Mouse (Mus musculus) embryonic facial prominence, embryonic 14.5 days (tissue): ENCODE results near the gene Ddx17. TPM values are rescaled to one million over a fixed set of nuclear protein-coding genes. Genes with fewer than 3 reads are reported as not detected.
A peak's percentile ranks its signal among the peaks of the same experiment; 100 is the strongest.

ENCODE experiments used
- ATAC-seq: fragments of 200-750 bp; cut with Nextera tagmentation; 2 replicates; pipeline ENCODE4 v1.8.0; 2017; ENCODE audit warnings: low read depth, moderate number of reproducible peaks, moderate TSS enrichment
- DNase-seq: peaks from one replicate; pipeline ENCODE4 v3.0.0-alpha.2; 2015; ENCODE audit warnings: low spot score
- H3K27ac ChIP-seq: fragments of 300-500 bp; sonication (generic); replicated peaks from 2 replicates; pipeline ENCODE4 v1.5.1; 2014; ENCODE audit warnings: low read depth, mild to moderate bottlenecking, low read length, moderate library complexity
- H3K27me3 ChIP-seq: fragments of 300-500 bp; sonication (generic); replicated peaks from 2 replicates; pipeline ENCODE4 v1.6.1; 2014; ENCODE audit warnings: low read length; ENCODE audit not compliant: control insufficient read depth, insufficient read depth
- H3K36me3 ChIP-seq: fragments of 300-500 bp; sonication (generic); 2 replicates; pipeline ENCODE4 v1.6.1; 2014; ENCODE audit warnings: low read length, mixed read lengths; ENCODE audit not compliant: control insufficient read depth, insufficient read depth
- H3K4me1 ChIP-seq: fragments of 300-500 bp; sonication (generic); 2 replicates; pipeline ENCODE4 v1.6.1; 2014; ENCODE audit warnings: antibody characterized with exemption, low read length; ENCODE audit not compliant: control insufficient read depth, insufficient read depth
- H3K4me2 ChIP-seq: fragments of 300-500 bp; sonication (generic); 2 replicates; pipeline ENCODE4 v1.6.1; 2014; ENCODE audit warnings: low read depth, mild to moderate bottlenecking, low read length, moderate library complexity, mixed read lengths
- H3K4me3 ChIP-seq: fragments of 300-500 bp; sonication (generic); 2 replicates; pipeline ENCODE4 v1.5.1; 2014; ENCODE audit warnings: low read depth, mild to moderate bottlenecking, low read length
- H3K9ac ChIP-seq: fragments of 300-500 bp; sonication (generic); 2 replicates; pipeline ENCODE4 v1.6.1; 2014; ENCODE audit warnings: low read depth, mild to moderate bottlenecking, low read length, moderate library complexity, mixed read lengths
- H3K9me3 ChIP-seq: fragments of 300-500 bp; sonication (generic); 2 replicates; pipeline ENCODE4 v1.6.1; 2016; ENCODE audit warnings: low read length; ENCODE audit not compliant: control insufficient read depth
- WGBS: fragments of 180-500 bp; shearing (Covaris S2); extraction: QIAGEN DNeasy Blood & Tissue Kit; methylation state at CpG from one replicate; pipeline ENCODE4 v1.1.7; 2014; 5-methylcytosine and 5-hydroxymethylcytosine counted together
- microRNA-seq: library from miRNA; unstranded; fragments of <30 nt; microRNA quantifications from one replicate; pipeline ENCODE4, GENCODE M21; 2016; ENCODE audit warnings: borderline number of aligned reads
- polyA plus RNA-seq: library from polyadenylated mRNA; unstranded; fragments of >200 nt; fragmentation: Nextera tagmentation; extraction: Ambion mirVana; gene quantifications from 2 replicates; pipeline ENCODE4 v1.2.1, GENCODE M21; 2014

Gene Ddx17
- polyA plus RNA-seq, 1 experiment from 2014 or later: 80.0 TPM

GRCm38 (mm10) chr15:79502891-79503341 lies 43.6 kb downstream of the Ddx17 start:
- H3K27ac ChIP-seq: no peak overlapping the region
- H3K27me3 ChIP-seq: peaks cover 69% of the 10 kb centered on the region
- ATAC-seq (no peak), DNase-seq (no peak)
- no peaks in the 10 kb centered on the region for H3K4me1 ChIP-seq
- H3K9ac ChIP-seq: no peak overlapping the region
- no peaks in the 10 kb centered on the region for H3K9me3 ChIP-seq
- no peak overlapping the region for H3K4me3 ChIP-seq
- WGBS: 24% methylated on average over 18 of the region's 18 CpGs
- no peak overlapping the region for H3K4me2 ChIP-seq
- no peaks in the 10 kb centered on the region for H3K36me3 ChIP-seq

GRCm38 (mm10) chr15:79500110-79500509 lies 46.4 kb downstream of the Ddx17 start:
- no peak overlapping the region for H3K27ac ChIP-seq
- no peaks in the 10 kb centered on the region for H3K9me3 ChIP-seq
- ATAC-seq (no peak), DNase-seq (no peak)
- no peak overlapping the region for H3K4me3 ChIP-seq
- H3K4me1 ChIP-seq: no peaks in the 10 kb centered on the region
- H3K9ac ChIP-seq: no peak overlapping the region
- WGBS: 79% methylated on average over 17 of the region's 17 CpGs
- H3K4me2 ChIP-seq: no peak overlapping the region
- peaks cover 41% of the 10 kb centered on the region for H3K27me3 ChIP-seq
- no peaks in the 10 kb centered on the region for H3K36me3 ChIP-seq

GRCm38 (mm10) chr15:79493527-79493926 lies 53.0 kb downstream of the Ddx17 start:
- Histone ChIP-seq H3K9ac (0 out of 2 replicates have a peak overlapping the region, but pooled peaks have one; percentile 19), H3K4me1 (no peaks in the 10 kb centered on the region), H3K9me3 (no peaks in the 10 kb centered on the region), H3K27ac (no peak overlapping the region), H3K36me3 (no peaks in the 10 kb centered on the region), H3K4me2 (no peak overlapping the region), H3K27me3 (peaks cover 4% of the 10 kb centered on the region; the same call in 1 of the 2 replicates), H3K4me3 (no peak overlapping the region)
- DNase-seq (no peak), ATAC-seq (no peak)
- 51% methylated on average over 18 of the region's 18 CpGs for WGBS

GRCm38 (mm10) chr15:79489463-79489862 lies 57.1 kb downstream of the Ddx17 start:
- DNase-seq (no peak), ATAC-seq (no peak)
- Histone ChIP-seq H3K4me1 (no peaks in the 10 kb centered on the region), H3K36me3 (no peaks in the 10 kb centered on the region), H3K9me3 (no peaks in the 10 kb centered on the region), H3K4me3 (no peak overlapping the region), H3K27ac (no peak overlapping the region), H3K9ac (no peak overlapping the region), H3K4me2 (no peak overlapping the region), H3K27me3 (peaks cover 4% of the 10 kb centered on the region; the same call in 1 of the 2 replicates)
- WGBS: 71% methylated on average over 11 of the region's 11 CpGs

DNA sequence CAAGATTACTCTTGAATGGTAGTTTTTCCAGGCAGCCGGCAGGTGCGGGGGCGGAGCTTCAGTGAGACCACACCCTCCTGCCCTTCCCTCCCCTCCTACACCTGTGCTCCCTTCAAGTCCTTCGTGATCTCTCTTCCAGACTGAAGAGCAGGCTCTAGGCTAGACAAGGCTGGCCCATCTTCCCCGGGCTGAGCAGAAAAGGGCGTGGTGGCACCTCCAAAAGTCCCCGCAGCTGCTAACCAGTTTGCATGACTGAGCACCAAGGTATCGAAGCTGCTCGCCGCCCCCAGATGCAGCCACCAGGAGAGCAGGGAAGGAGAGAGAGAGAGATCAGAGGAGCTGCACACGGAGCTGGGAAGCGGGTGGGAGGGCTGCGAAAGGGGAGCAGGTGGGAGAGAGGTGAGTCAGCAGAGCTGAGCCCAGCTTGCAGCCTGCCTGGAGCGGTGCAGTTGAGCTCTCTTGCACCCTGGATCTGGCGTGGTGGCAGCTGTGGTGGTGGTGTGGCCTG lies 65.3 kb downstream of the Ddx17 start:
- H3K36me3 ChIP-seq: no peaks in the 10 kb centered on the region
- ATAC-seq (peak; percentile 30; the same call in 1 of the 2 replicates), DNase-seq (peak; percentile 38)
- no peaks in the 10 kb centered on the region for H3K4me1 ChIP-seq
- H3K27me3 ChIP-seq: peaks cover 4% of the 10 kb centered on the region
- H3K27ac ChIP-seq: no peak overlapping the region
- H3K9ac ChIP-seq: no peak overlapping the region
- no peak overlapping the region for H3K4me3 ChIP-seq
- 0 out of 2 replicates have a peak overlapping the region, but pooled peaks have one; percentile 18 for H3K4me2 ChIP-seq
- WGBS: 9% methylated on average over 15 of the region's 15 CpGs
- H3K9me3 ChIP-seq: no peaks in the 10 kb centered on the region

Small RNA genes within 50 kb of the gene (microRNA-seq; reads per million reads assigned to microRNA genes)
- gene Gm27903: not detected

Other genes with a start within 250 kb of the Ddx17 start
- gene Pla2g6, start 218.4 kb downstream of the Ddx17 start, polyA plus RNA-seq: 13.3 and 14.6 TPM in 2 replicates
- 2.6 and 2.8 TPM in 2 replicates for gene Maff, start 200.1 kb downstream of the Ddx17 start, polyA plus RNA-seq
- 73.0 and 77.6 TPM in 2 replicates for gene Tmem184b, start 143.2 kb downstream of the Ddx17 start, polyA plus RNA-seq
- 75.3 and 76.3 TPM in 2 replicates for gene Csnk1e, start 91.2 kb downstream of the Ddx17 start, polyA plus RNA-seq
- gene Kcnj4, start 41.5 kb downstream of the Ddx17 start, polyA plus RNA-seq: 0.07 and 0.09 TPM in 2 replicates
- gene Kdelr3, start 30.3 kb downstream of the Ddx17 start, polyA plus RNA-seq: 149 and 157 TPM in 2 replicates
- gene Dmc1, start 58.4 kb upstream of the Ddx17 start, polyA plus RNA-seq: 1.8 and 2.6 TPM in 2 replicates
- gene Fam227a, start 112.2 kb upstream of the Ddx17 start, polyA plus RNA-seq: 0.85 and 1.3 TPM in 2 replicates
- 47.4 and 52.3 TPM in 2 replicates for gene Cby1, start 112.5 kb upstream of the Ddx17 start, polyA plus RNA-seq
- 208 and 234 TPM in 2 replicates for gene Tomm22, start 124.1 kb upstream of the Ddx17 start, polyA plus RNA-seq
- gene Josd1, start 141.2 kb upstream of the Ddx17 start, polyA plus RNA-seq: 19.0 and 19.9 TPM in 2 replicates
- 27.2 and 28.4 TPM in 2 replicates for gene Gtpbp1, start 144.1 kb upstream of the Ddx17 start, polyA plus RNA-seq
- 5.9 and 6.4 TPM in 2 replicates for gene Sun2, start 195.8 kb upstream of the Ddx17 start, polyA plus RNA-seq
- gene Dnal4, start 231.1 kb upstream of the Ddx17 start, polyA plus RNA-seq: 50.0 and 59.5 TPM in 2 replicates